Mouse (Mus musculus) lung, embryonic 15.5 days (tissue): Measurements from ENCODE around the gene Zfp229. TPM values are rescaled to one million over a fixed set of nuclear protein-coding genes. Genes with fewer than 3 reads are reported as not detected.
"Not testable (repeated sequence)": the region's sequence is repeated elsewhere in the genome, so short reads cannot be mapped to it uniquely, and the experiment has no call there.

Experiments used
- ATAC-seq: fragments of 200-750 bp; cut with Nextera tagmentation; 2 replicates; pipeline ENCODE4 v1.8.0; 2017; ENCODE audit warnings: moderate number of reproducible peaks, borderline replicate concordance; ENCODE audit not compliant: low FRiP score, low TSS enrichment; ENCODE audit errors: extremely low read depth
- H3K27ac ChIP-seq: fragments of 300-500 bp; sonication (generic); 2 replicates; pipeline ENCODE4 v1.5.1; 2015; ENCODE audit warnings: moderate library complexity, mild to moderate bottlenecking, inconsistent platforms
- H3K27me3 ChIP-seq: fragments of 300-500 bp; sonication (generic); 2 replicates; pipeline ENCODE4 v1.6.1; 2015; ENCODE audit warnings: inconsistent platforms
- H3K36me3 ChIP-seq: fragments of 300-500 bp; sonication (generic); 2 replicates; pipeline ENCODE4 v1.6.1; 2015; ENCODE audit warnings: inconsistent platforms
- H3K4me1 ChIP-seq: fragments of 300-500 bp; sonication (generic); 2 replicates; pipeline ENCODE4 v1.6.1; 2015; ENCODE audit warnings: inconsistent platforms
- H3K4me2 ChIP-seq: fragments of 300-500 bp; sonication (generic); 2 replicates; pipeline ENCODE4 v1.6.1; 2015; ENCODE audit warnings: inconsistent platforms, mild to moderate bottlenecking, moderate library complexity
- H3K4me3 ChIP-seq: fragments of 300-500 bp; sonication (generic); 2 replicates; pipeline ENCODE4 v1.5.1; 2015; ENCODE audit warnings: mild to moderate bottlenecking, inconsistent platforms
- H3K9ac ChIP-seq: fragments of 300-500 bp; sonication (generic); 2 replicates; pipeline ENCODE4 v1.6.1; 2015; ENCODE audit warnings: inconsistent platforms
- H3K9me3 ChIP-seq: fragments of 300-500 bp; sonication (generic); 2 replicates; pipeline ENCODE4 v1.6.1; 2016; ENCODE audit warnings: inconsistent platforms
- WGBS: fragments of 180-500 bp; shearing (Covaris S2); methylation state at CpG from one replicate; pipeline ENCODE4 v1.1.7; 2015; 5-methylcytosine and 5-hydroxymethylcytosine counted together
- polyA plus RNA-seq: library from polyadenylated mRNA; unstranded; fragments of >200 nt; fragmentation: Nextera tagmentation; extraction: Ambion mirVana; gene quantifications from 2 replicates; pipeline ENCODE4 v1.2.1, GENCODE M21; 2015

Gene Zfp229
- polyA plus RNA-seq, 1 experiment from 2014 or later: 7.1 TPM

- H3K27ac ChIP-seq: no peak overlapping the region
- H3K4me3 ChIP-seq: peak overlapping the region; percentile 34
- H3K9me3 ChIP-seq: no peaks in the 10 kb centered on the region
- ATAC-seq: no peak
- H3K27me3 ChIP-seq: no peaks in the 10 kb centered on the region
- H3K9ac ChIP-seq: no peak overlapping the region
- 12% methylated on average over 20 of the region's 20 CpGs for WGBS
- H3K4me1 ChIP-seq: no peaks in the 10 kb centered on the region
- no peaks in the 10 kb centered on the region for H3K36me3 ChIP-seq
- peak overlapping the region; percentile 58 for H3K4me2 ChIP-seq
These were observed 23.0 kb downstream of the Zfp229 start for GRCm38 (mm10) chr17:21753342-21754208.

- H3K9ac ChIP-seq: no peak overlapping the region
- H3K27me3 ChIP-seq: no peaks in the 10 kb centered on the region
- no peaks in the 10 kb centered on the region for H3K4me1 ChIP-seq
- 83% methylated on average over 2 of the region's 2 CpGs for WGBS
- no peak overlapping the region for H3K4me3 ChIP-seq
- no peak overlapping the region for H3K27ac ChIP-seq
- H3K36me3 ChIP-seq: no peaks in the 10 kb centered on the region
- H3K9me3 ChIP-seq: no peaks in the 10 kb centered on the region
- no peak for ATAC-seq
- no peak overlapping the region for H3K4me2 ChIP-seq
These were observed 39.7 kb downstream of the Zfp229 start for GRCm38 (mm10) chr17:21770336-21770735.

DNA sequence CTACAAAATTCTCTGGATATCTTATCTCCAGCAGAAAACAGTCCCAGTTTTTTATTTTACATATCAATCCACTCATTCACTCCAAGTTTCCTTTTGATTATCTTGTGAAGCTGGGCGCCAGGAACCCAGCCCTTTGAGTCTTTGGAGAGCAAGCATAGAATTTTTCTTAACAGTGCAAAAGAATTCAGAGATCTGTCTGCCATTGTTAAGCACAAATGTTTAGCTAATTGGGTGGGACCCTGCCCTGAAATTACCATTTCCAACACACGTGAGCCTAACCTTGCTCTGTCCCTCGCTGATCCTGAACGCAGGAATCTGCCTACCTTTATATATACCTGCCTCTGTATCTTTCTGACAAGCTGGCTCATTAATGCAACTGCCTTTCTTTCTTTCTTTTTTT lies 61.7 kb downstream of the Zfp229 start:
- no peak overlapping the region for H3K9ac ChIP-seq
- H3K4me1 ChIP-seq: no peaks in the 10 kb centered on the region
- no peak overlapping the region for H3K27ac ChIP-seq
- 79% methylated on average over 4 of the region's 4 CpGs for WGBS
- no peak overlapping the region for H3K4me2 ChIP-seq
- no peaks in the 10 kb centered on the region for H3K27me3 ChIP-seq
- no peaks in the 10 kb centered on the region for H3K36me3 ChIP-seq
- no peak for ATAC-seq
- H3K9me3 ChIP-seq: no peaks in the 10 kb centered on the region
- no peak overlapping the region for H3K4me3 ChIP-seq

DNA sequence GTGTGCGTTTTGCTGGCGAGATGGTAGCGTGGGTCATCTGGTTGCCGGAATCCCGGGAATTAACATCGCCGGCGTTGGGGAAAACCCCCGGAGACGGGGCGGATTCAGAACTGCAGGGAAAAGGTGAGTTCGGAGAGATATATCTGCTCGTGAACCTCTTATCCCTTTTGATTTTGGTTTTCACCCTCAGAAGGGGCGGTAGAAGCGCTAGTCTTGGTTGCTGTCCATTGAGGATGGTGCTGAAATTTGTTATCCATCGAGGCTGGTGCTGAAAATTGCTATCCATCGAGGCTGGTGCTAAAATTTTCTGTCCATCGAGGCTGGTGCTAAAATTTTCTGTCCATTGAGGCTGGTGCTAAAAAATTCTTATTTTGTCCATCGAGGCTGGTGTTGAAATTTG lies 70.8 kb downstream of the Zfp229 start:
- not testable (repeated sequence) for H3K9ac ChIP-seq, H3K4me1 ChIP-seq, H3K36me3 ChIP-seq, H3K4me3 ChIP-seq, H3K27ac ChIP-seq, H3K27me3 ChIP-seq, H3K9me3 ChIP-seq, H3K4me2 ChIP-seq, ATAC-seq
- WGBS: 45% methylated on average over 19 of the region's 19 CpGs

Other genes starting within 250 kb of the Zfp229 start
- 10.7 and 11.8 TPM in 2 replicates for gene Zfp53, start 241.8 kb upstream of the Zfp229 start, polyA plus RNA-seq
- gene Zfp52, start 195.3 kb upstream of the Zfp229 start, polyA plus RNA-seq: 4.3 and 5.1 TPM in 2 replicates
- gene Zfp948, start 163.8 kb upstream of the Zfp229 start, polyA plus RNA-seq: 16.9 and 17.8 TPM in 2 replicates
- 2.9 and 3.5 TPM in 2 replicates for gene Zfp983, start 80.2 kb upstream of the Zfp229 start, polyA plus RNA-seq
- 6.3 and 7.0 TPM in 2 replicates for gene Gm10226, start 38.9 kb upstream of the Zfp229 start, polyA plus RNA-seq
- gene Zfp760, start 23.1 kb upstream of the Zfp229 start, polyA plus RNA-seq: 12.3 and 12.8 TPM in 2 replicates
- gene Zfp820, start 115.0 kb downstream of the Zfp229 start, polyA plus RNA-seq: 7.7 and 8.5 TPM in 2 replicates
- 5.1 and 6.4 TPM in 2 replicates for gene Zfp995, start 179.1 kb downstream of the Zfp229 start, polyA plus RNA-seq
- 17.9 and 18.9 TPM in 2 replicates for gene Zfp942, start 231.7 kb downstream of the Zfp229 start, polyA plus RNA-seq
- gene Zfp943, start 231.8 kb downstream of the Zfp229 start, polyA plus RNA-seq: 14.8 and 16.9 TPM in 2 replicates